Mouse (Mus musculus): ENCODE results near the gene Trmt2b. TPM values are rescaled to one million over a fixed set of nuclear protein-coding genes. Genes with fewer than 3 reads are reported as not detected.

The Trmt2b gene
- 10 to 100 TPM in 1 of 2 experiments, 1 to 10 TPM in 1; 2.4 to 12.2 TPM for polyA plus RNA-seq (2012; fragmentation: generic; extraction: Trizol)

GRCm38 (mm10) chrX:134276275-134277160 lies at the start of gene Trmt2b:
Trmt2b (minus strand) TSS chrX:134276984.

GRCm38 (mm10) chrX:134307534-134308274 lies 30.9 kb upstream of the Trmt2b start, which contains the start of gene Cenpi:
Cenpi (plus strand) TSS chrX:134308084.

DNA sequence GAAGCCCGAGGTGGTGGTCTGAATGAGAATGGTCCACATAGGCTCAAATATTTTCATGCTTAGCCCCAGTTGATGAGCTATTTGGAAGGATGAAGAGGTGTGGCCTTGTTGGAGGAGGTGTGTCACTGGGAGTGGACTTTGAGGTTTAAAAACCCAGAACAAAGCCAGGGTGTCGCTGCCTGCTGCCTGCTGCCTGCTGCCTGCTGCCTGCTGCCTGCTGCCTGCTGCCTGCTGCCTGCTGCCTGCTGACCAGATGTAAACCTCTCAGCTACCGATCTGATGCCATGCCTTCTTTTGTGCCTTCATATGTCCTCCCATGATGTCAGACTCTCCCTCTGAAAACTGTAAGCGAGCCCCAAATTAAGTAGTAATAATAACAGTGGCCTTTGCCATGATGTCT lies 54.9 kb downstream of the Trmt2b start, which contains the start of gene Nox1:
Gene Nox1, minus strand, starts transcription at position 101 of the 400 bp plus-strand sequence.

GRCm38 (mm10) chrX:134187201-134187600 lies 89.6 kb downstream of the Trmt2b start, which contains the start of gene Arl13a:
Arl13a (plus strand) TSS chrX:134187501.

Other genes starting within 250 kb of the Trmt2b start
- gene Cstf2, start 217.8 kb downstream of the Trmt2b start, polyA plus RNA-seq (2012; fragmentation: generic; extraction: Trizol): 1 to 10 TPM; 4.8 to 5.3 TPM
- under 1 TPM in 1 of 2 experiments, not detected in 1; 0.22 TPM for gene Xkrx, start 114.9 kb downstream of the Trmt2b start, polyA plus RNA-seq (2012; fragmentation: generic; extraction: Trizol)
- not detected for gene Arl13a, start 89.5 kb downstream of the Trmt2b start, polyA plus RNA-seq (2012; fragmentation: generic; extraction: Trizol)
- under 1 TPM; 0.09 to 0.12 TPM for gene Nox1, start 55.0 kb downstream of the Trmt2b start, polyA plus RNA-seq (2012; fragmentation: generic; extraction: Trizol)
- gene Tmem35a, start 18.2 kb upstream of the Trmt2b start, polyA plus RNA-seq (2012; fragmentation: generic; extraction: Trizol): not detected
- gene Cenpi, start 31.1 kb upstream of the Trmt2b start, polyA plus RNA-seq (2012; fragmentation: generic; extraction: Trizol): 1 to 10 TPM; 1.2 to 5.3 TPM
- gene Drp2, start 127.6 kb upstream of the Trmt2b start, polyA plus RNA-seq (2012; fragmentation: generic; extraction: Trizol): under 1 TPM; 0.08 to 0.60 TPM
- gene Taf7l, start 199.5 kb upstream of the Trmt2b start, polyA plus RNA-seq (2012; fragmentation: generic; extraction: Trizol): not detected

Data from C3H10T1/2 (cell line).